Mouse (Mus musculus) forebrain, postnatal 0 days (tissue): Measurements from ENCODE around the gene Cercam. TPM values are rescaled to one million over a fixed set of nuclear protein-coding genes. Genes with fewer than 3 reads are reported as not detected.

Experiments used
- ATAC-seq: fragments of 200-750 bp; cut with Nextera tagmentation; 2 replicates; pipeline ENCODE4 v1.8.0; 2017; ENCODE audit warnings: mild to moderate bottlenecking, moderate library complexity
- DNase-seq: peaks from one replicate; pipeline ENCODE4 v3.0.0-alpha.2; 2015
- H3K27ac ChIP-seq: fragments of 300-500 bp; sonication (generic); 2 replicates; pipeline ENCODE4 v1.5.1; 2014; ENCODE audit warnings: low read depth, mild to moderate bottlenecking, antibody characterized with exemption, low read length, moderate library complexity, mixed read lengths
- H3K27me3 ChIP-seq: fragments of 300-500 bp; sonication (generic); 2 replicates; pipeline ENCODE4 v1.6.1; 2014; ENCODE audit warnings: mild to moderate bottlenecking, low read length, mixed read lengths; ENCODE audit not compliant: insufficient read depth
- H3K36me3 ChIP-seq: fragments of 300-500 bp; sonication (generic); 2 replicates; pipeline ENCODE4 v1.6.1; 2014; ENCODE audit warnings: mild to moderate bottlenecking, moderate library complexity; ENCODE audit not compliant: insufficient read depth
- H3K4me1 ChIP-seq: fragments of 300-500 bp; sonication (generic); 2 replicates; pipeline ENCODE4 v1.6.1; 2014; ENCODE audit warnings: antibody characterized with exemption; ENCODE audit not compliant: insufficient read depth
- H3K4me2 ChIP-seq: fragments of 300-500 bp; sonication (generic); 2 replicates; pipeline ENCODE4 v1.6.1; 2014; ENCODE audit warnings: low read depth, mild to moderate bottlenecking, moderate library complexity
- H3K4me3 ChIP-seq: fragments of 300-500 bp; sonication (generic); 2 replicates; pipeline ENCODE4 v1.5.1; 2014; ENCODE audit warnings: low read depth, low read length, mixed read lengths
- H3K9ac ChIP-seq: fragments of 300-500 bp; sonication (generic); 2 replicates; pipeline ENCODE4 v1.6.1; 2014; ENCODE audit warnings: mild to moderate bottlenecking
- H3K9me3 ChIP-seq: fragments of 300-500 bp; sonication (generic); 2 replicates; pipeline ENCODE4 v1.6.1; 2016; ENCODE audit warnings: low read length
- CTCF ChIP-seq: sonication (generic); IDR thresholded peaks from 2 replicates; pipeline ENCODE4 v1.5.1; 2016; ENCODE audit warnings: antibody characterized with exemption, control low read depth, low read depth
- WGBS: fragments of 180-500 bp; shearing (Covaris S2); extraction: QIAGEN DNeasy Blood & Tissue Kit; methylation state at CpG from one replicate; pipeline ENCODE4 v1.1.7; 2014; 5-methylcytosine and 5-hydroxymethylcytosine counted together
- polyA plus RNA-seq: library from polyadenylated mRNA; unstranded; fragments of >200 nt; fragmentation: Nextera tagmentation; extraction: Ambion mirVana; gene quantifications from 2 replicates; pipeline ENCODE4 v1.2.1, GENCODE M21; 2015
- total RNA-seq: library from RNA; depleted of rRNA; stranded (reverse); fragments of >200 nt; gene quantifications from 2 replicates; pipeline ENCODE4 v1.2.3, GENCODE M21; 2014

Cercam gene
- total and polyA plus RNA-seq, 2 experiments from 2014 or later = 14.1 to 16.9 TPM

- 77% methylated on average over 10 of the region's 10 CpGs for WGBS
- DNase-seq (no peak), ATAC-seq (no peak)
- H3K27me3 ChIP-seq = no peaks in the 10 kb centered on the region
- H3K36me3 ChIP-seq = no peaks in the 10 kb centered on the region
- TF ChIP-seq CTCF = no peak
- no peak overlapping the region for H3K27ac ChIP-seq
- no peak overlapping the region for H3K4me3 ChIP-seq
- H3K9me3 ChIP-seq = no peaks in the 10 kb centered on the region
- H3K9ac ChIP-seq = no peak overlapping the region
- no peak overlapping the region for H3K4me2 ChIP-seq
- no peaks in the 10 kb centered on the region for H3K4me1 ChIP-seq
These were observed 13.3 kb upstream of the Cercam start for GRCm38 (mm10) chr2:29855585-29856210.

GRCm38 (mm10) chr2:29856451-29857260, 12.3 kb upstream of the Cercam start:
- Histone ChIP-seq H3K9ac (no peak overlapping the region), H3K4me1 (no peaks in the 10 kb centered on the region), H3K36me3 (no peaks in the 10 kb centered on the region), H3K27ac (no peak overlapping the region), H3K4me3 (no peak overlapping the region), H3K9me3 (no peaks in the 10 kb centered on the region), H3K4me2 (no peak overlapping the region), H3K27me3 (no peaks in the 10 kb centered on the region)
- DNase-seq = no peak
- no peak for ATAC-seq
- no peak for TF ChIP-seq CTCF
- 7% methylated on average over 19 of the region's 19 CpGs for WGBS

- Histone ChIP-seq H3K9me3 (no peaks in the 10 kb centered on the region), H3K9ac (no peak overlapping the region), H3K4me3 (no peak overlapping the region), H3K36me3 (no peaks in the 10 kb centered on the region), H3K4me1 (no peaks in the 10 kb centered on the region), H3K27ac (no peak overlapping the region), H3K4me2 (no peak overlapping the region), H3K27me3 (no peaks in the 10 kb centered on the region)
- DNase-seq (no peak), ATAC-seq (no peak)
- 35% methylated on average over 2 of the region's 2 CpGs for WGBS
- no peak for TF ChIP-seq CTCF
These were observed 11.6 kb upstream of the Cercam start for GRCm38 (mm10) chr2:29857341-29857740.

DNA sequence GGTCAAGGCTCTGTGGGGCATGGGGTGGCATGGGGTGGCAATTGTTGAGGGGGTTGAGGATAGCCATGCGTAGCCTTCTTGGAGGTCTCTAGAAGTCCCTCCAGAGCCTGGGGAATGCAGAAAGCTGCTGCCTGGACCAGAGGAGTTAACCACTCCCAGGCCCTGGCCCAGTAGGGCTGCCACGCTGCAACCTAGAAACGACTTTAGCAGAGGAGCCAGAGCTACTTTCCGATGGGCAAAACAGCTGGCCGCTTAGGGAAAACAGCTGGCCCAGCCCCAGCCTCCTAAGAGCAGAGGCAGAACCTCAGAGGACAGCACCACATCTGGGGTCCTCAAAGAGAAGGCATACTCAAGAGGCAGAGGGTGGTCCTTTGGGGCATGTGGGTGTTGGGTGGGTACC, 11.0 kb upstream of the Cercam start:
- ATAC-seq = no peak

DNA sequence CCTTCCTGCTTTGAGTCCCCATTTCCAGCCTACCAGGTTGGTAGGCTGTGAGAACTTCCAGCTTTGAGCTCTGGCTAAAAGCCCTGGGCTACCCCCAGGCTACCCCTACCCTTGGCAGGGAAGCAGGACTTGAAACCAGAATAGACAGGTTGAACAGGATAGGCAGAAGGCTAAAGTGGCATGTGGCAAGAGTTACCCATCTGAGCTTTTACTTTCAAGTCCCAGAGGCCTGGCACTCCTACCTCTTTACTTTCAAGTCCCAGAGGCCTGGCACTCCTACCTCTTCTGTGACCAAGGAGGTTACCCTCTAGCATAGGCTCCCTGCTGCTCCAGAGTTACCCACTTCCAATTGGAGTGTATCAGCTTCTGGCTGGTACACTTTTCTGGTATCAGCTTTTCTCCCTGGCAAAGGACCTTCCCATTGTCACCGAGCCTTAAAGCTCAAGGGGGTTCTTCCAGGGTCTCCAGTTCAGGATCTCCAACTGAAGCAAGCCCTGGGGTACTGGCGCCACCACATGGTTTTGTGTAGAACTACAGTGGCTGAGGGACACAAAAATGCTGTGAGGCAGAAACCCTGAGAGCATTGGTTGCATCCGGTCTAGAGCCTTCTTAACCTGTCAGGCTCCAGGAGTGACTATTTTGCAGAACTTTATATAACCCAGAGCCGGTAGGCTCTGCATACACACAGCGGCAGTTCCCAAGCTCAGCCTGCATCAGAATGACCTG, 10.1 kb upstream of the Cercam start:
- peak; percentile 69 for TF ChIP-seq CTCF
- DNase-seq = peak; percentile 44
- no peaks in the 10 kb centered on the region for H3K9me3 ChIP-seq
- no peaks in the 10 kb centered on the region for H3K27me3 ChIP-seq
- H3K27ac ChIP-seq = no peak overlapping the region
- H3K36me3 ChIP-seq = no peaks in the 10 kb centered on the region
- H3K4me3 ChIP-seq = no peak overlapping the region
- H3K4me2 ChIP-seq = no peak overlapping the region
- H3K9ac ChIP-seq = no peak overlapping the region
- no peaks in the 10 kb centered on the region for H3K4me1 ChIP-seq
- ATAC-seq = no peak
- WGBS = 11% methylated on average over 5 of the region's 5 CpGs

More for the DNA sequence above, 11.0 kb upstream of the Cercam start:
- no peak for DNase-seq
- Histone ChIP-seq H3K36me3 (no peaks in the 10 kb centered on the region), H3K9ac (no peak overlapping the region), H3K9me3 (no peaks in the 10 kb centered on the region), H3K4me2 (no peak overlapping the region), H3K4me3 (no peak overlapping the region), H3K27me3 (no peaks in the 10 kb centered on the region), H3K27ac (no peak overlapping the region), H3K4me1 (no peaks in the 10 kb centered on the region)
- TF ChIP-seq CTCF = no peak
- 82% methylated on average over 5 of the region's 5 CpGs for WGBS

DNA sequence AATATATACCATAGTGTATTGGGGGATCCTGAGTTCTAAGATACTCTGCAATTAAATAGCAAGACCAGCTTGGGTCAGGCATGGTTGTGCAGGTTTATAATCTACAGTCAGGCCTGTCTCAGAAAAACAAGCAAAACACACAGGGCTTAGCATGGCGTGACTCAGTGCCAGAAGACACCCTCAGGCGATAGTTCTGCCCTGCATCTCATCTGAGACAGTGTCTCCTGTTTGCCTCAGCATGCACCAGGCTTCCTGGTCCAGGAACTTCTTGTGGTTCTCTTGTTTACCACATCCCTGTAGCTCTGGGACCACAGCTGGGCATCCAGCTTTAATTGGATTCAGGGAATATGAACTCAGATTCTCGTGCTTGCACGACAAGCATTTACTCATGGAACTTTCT, 3.8 kb upstream of the Cercam start:
- H3K9me3 ChIP-seq = no peaks in the 10 kb centered on the region
- 68% methylated on average over 4 of the region's 4 CpGs for WGBS
- no peak overlapping the region for H3K4me3 ChIP-seq
- no peak for ATAC-seq
- H3K9ac ChIP-seq = no peak overlapping the region
- H3K27me3 ChIP-seq = no peaks in the 10 kb centered on the region
- no peak for TF ChIP-seq CTCF
- no peaks in the 10 kb centered on the region for H3K36me3 ChIP-seq
- DNase-seq = no peak
- H3K4me1 ChIP-seq = peaks cover 5% of the 10 kb centered on the region; the same call in 1 of the 2 replicates
- H3K27ac ChIP-seq = no peak overlapping the region
- no peak overlapping the region for H3K4me2 ChIP-seq
